Mouse (Mus musculus) limb, embryonic 14.5 days (tissue): Measurements from ENCODE around the gene Slitrk3. TPM values are rescaled to one million over a fixed set of nuclear protein-coding genes. Genes with fewer than 3 reads are reported as not detected.

Experiments used
- ATAC-seq: fragments of 200-750 bp; cut with Nextera tagmentation; 2 replicates; pipeline ENCODE4 v1.8.0; 2017; ENCODE audit warnings: low read depth, moderate number of reproducible peaks, moderate TSS enrichment; ENCODE audit not compliant: low FRiP score
- DNase-seq: peaks from one replicate; pipeline ENCODE4 v3.0.0-alpha.2; 2015; ENCODE audit warnings: low spot score
- H3K27ac ChIP-seq: fragments of 300-500 bp; sonication (generic); replicated peaks from 2 replicates; pipeline ENCODE4 v1.5.1; 2014; ENCODE audit warnings: low read depth, mild to moderate bottlenecking, low read length, moderate library complexity, mixed read lengths
- H3K27me3 ChIP-seq: fragments of 300-500 bp; sonication (generic); 2 replicates; pipeline ENCODE4 v1.6.1; 2014; ENCODE audit warnings: low read length, mixed read lengths; ENCODE audit not compliant: control insufficient read depth, insufficient read depth
- H3K36me3 ChIP-seq: fragments of 300-500 bp; sonication (generic); 2 replicates; pipeline ENCODE4 v1.6.1; 2014; ENCODE audit warnings: mild to moderate bottlenecking, low read length, moderate library complexity, mixed read lengths; ENCODE audit not compliant: control insufficient read depth, insufficient read depth
- H3K4me1 ChIP-seq: fragments of 300-500 bp; sonication (generic); 2 replicates; pipeline ENCODE4 v1.6.1; 2014; ENCODE audit warnings: antibody characterized with exemption, low read length, mixed read lengths; ENCODE audit not compliant: control insufficient read depth, insufficient read depth
- H3K4me2 ChIP-seq: fragments of 300-500 bp; sonication (generic); replicated peaks from 2 replicates; pipeline ENCODE4 v1.6.1; 2014; ENCODE audit warnings: low read depth, mild to moderate bottlenecking, low read length, moderate library complexity; ENCODE audit not compliant: severe bottlenecking
- H3K4me3 ChIP-seq: fragments of 300-500 bp; sonication (generic); replicated peaks from 2 replicates; pipeline ENCODE4 v1.5.1; 2014; ENCODE audit warnings: low read length
- H3K9ac ChIP-seq: fragments of 300-500 bp; sonication (generic); 2 replicates; pipeline ENCODE4 v1.6.1; 2014; ENCODE audit warnings: mild to moderate bottlenecking, low read depth, low read length, moderate library complexity; ENCODE audit not compliant: severe bottlenecking
- H3K9me3 ChIP-seq: fragments of 300-500 bp; sonication (generic); 2 replicates; pipeline ENCODE4 v1.6.1; 2016; ENCODE audit warnings: low read length; ENCODE audit not compliant: control insufficient read depth
- POLR2A ChIP-seq: fragments of 200-500 bp; IDR thresholded peaks from 2 replicates; pipeline ENCODE4 v1.8.0; 2012; ENCODE audit warnings: inconsistent platforms, mild to moderate bottlenecking, moderate library complexity, borderline replicate concordance; ENCODE audit not compliant: insufficient read depth, insufficient read length; ENCODE audit errors: extremely low read depth
- WGBS: fragments of 180-500 bp; shearing (Covaris S2); extraction: QIAGEN DNeasy Blood & Tissue Kit; methylation state at CpG from one replicate; pipeline ENCODE4 v1.1.7; 2014; 5-methylcytosine and 5-hydroxymethylcytosine counted together
- polyA plus RNA-seq, 2 experiments: library from polyadenylated mRNA; depleted of rRNA in 1 of 2; stranded (reverse) in 1 of 2; unstranded in 1 of 2; fragments of >200 nt; fragmentation: Nextera tagmentation in 1 of 2; extraction: Ambion mirVana in 1 of 2; gene quantifications; 2 replicates each; pipeline versions ENCODE4 v1.2.1 to v1.2.3; 2012 to 2014

Gene Slitrk3
- polyA plus RNA-seq, 2 experiments: 0.77 to 1.1 TPM

DNA sequence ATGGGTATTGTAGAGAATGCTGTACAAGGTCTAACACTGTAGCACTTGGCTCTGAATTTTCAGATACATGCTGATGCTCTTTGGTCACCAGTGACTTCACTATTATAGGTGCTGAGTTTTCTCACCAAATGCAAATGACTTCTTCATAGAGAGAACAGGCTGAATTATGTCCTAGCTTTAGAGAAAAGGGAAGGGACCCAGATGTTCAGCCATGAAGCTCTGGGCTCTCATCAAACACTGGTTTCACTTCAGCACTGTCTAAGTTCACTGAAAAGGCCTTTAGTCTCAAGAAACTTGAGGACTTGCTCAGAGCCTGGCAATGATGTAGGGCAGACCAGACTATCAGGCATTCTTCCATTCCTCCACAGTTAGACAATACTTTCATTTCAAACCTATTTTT is 15.3 kb downstream of the Slitrk3 start:
- Histone ChIP-seq H3K27ac (no peak overlapping the region), H3K4me3 (no peak overlapping the region), H3K27me3 (no peaks in the 10 kb centered on the region), H3K4me2 (no peak overlapping the region), H3K9ac (no peak overlapping the region), H3K9me3 (no peaks in the 10 kb centered on the region), H3K36me3 (no peaks in the 10 kb centered on the region), H3K4me1 (no peaks in the 10 kb centered on the region)
- ATAC-seq (no peak), DNase-seq (no peak)
- no peak for TF ChIP-seq POLR2A

GRCm38 (mm10) chr3:73006045-73006444 is 51.6 kb downstream of the Slitrk3 start:
- Histone ChIP-seq H3K27ac (no peak overlapping the region), H3K27me3 (no peaks in the 10 kb centered on the region), H3K4me3 (no peak overlapping the region), H3K9ac (no peak overlapping the region), H3K4me1 (no peaks in the 10 kb centered on the region), H3K9me3 (no peaks in the 10 kb centered on the region), H3K4me2 (no peak overlapping the region), H3K36me3 (no peaks in the 10 kb centered on the region)
- ATAC-seq: no peak
- DNase-seq: no peak
- 13% methylated on average over 6 of the region's 6 CpGs for WGBS
- TF ChIP-seq POLR2A: no peak

- no peak for DNase-seq
- no peak overlapping the region for H3K9ac ChIP-seq
- ATAC-seq: no peak
- H3K36me3 ChIP-seq: no peaks in the 10 kb centered on the region
- no peak for TF ChIP-seq POLR2A
- H3K9me3 ChIP-seq: no peaks in the 10 kb centered on the region
- no peak overlapping the region for H3K4me3 ChIP-seq
- no peak overlapping the region for H3K4me2 ChIP-seq
- WGBS: 89% methylated on average over 4 of the region's 4 CpGs
- H3K27me3 ChIP-seq: no peaks in the 10 kb centered on the region
- H3K27ac ChIP-seq: no peak overlapping the region
- no peaks in the 10 kb centered on the region for H3K4me1 ChIP-seq
These were observed 54.5 kb downstream of the Slitrk3 start for GRCm38 (mm10) chr3:73002933-73003696.

GRCm38 (mm10) chr3:72997517-72997916 is 60.1 kb downstream of the Slitrk3 start:
- Histone ChIP-seq H3K4me3 (no peak overlapping the region), H3K4me2 (no peak overlapping the region), H3K36me3 (no peaks in the 10 kb centered on the region), H3K4me1 (no peaks in the 10 kb centered on the region), H3K9me3 (no peaks in the 10 kb centered on the region), H3K27ac (no peak overlapping the region), H3K27me3 (no peaks in the 10 kb centered on the region), H3K9ac (no peak overlapping the region)
- no peak for DNase-seq
- ATAC-seq: no peak
- no peak for TF ChIP-seq POLR2A
- 55% methylated on average over 4 of the region's 4 CpGs for WGBS

Other genes starting within 250 kb of the Slitrk3 start
- gene Sis, start 89.9 kb downstream of the Slitrk3 start, polyA plus RNA-seq (2012; rRNA removed): not detected in 2 replicates
- gene Sis, start 89.9 kb downstream of the Slitrk3 start, polyA plus RNA-seq (2014; fragmentation: Nextera tagmentation; extraction: Ambion mirVana): not detected in 2 replicates